ENCODE assay signal across 8 mouse cellular contexts in the genomic region with DNA sequence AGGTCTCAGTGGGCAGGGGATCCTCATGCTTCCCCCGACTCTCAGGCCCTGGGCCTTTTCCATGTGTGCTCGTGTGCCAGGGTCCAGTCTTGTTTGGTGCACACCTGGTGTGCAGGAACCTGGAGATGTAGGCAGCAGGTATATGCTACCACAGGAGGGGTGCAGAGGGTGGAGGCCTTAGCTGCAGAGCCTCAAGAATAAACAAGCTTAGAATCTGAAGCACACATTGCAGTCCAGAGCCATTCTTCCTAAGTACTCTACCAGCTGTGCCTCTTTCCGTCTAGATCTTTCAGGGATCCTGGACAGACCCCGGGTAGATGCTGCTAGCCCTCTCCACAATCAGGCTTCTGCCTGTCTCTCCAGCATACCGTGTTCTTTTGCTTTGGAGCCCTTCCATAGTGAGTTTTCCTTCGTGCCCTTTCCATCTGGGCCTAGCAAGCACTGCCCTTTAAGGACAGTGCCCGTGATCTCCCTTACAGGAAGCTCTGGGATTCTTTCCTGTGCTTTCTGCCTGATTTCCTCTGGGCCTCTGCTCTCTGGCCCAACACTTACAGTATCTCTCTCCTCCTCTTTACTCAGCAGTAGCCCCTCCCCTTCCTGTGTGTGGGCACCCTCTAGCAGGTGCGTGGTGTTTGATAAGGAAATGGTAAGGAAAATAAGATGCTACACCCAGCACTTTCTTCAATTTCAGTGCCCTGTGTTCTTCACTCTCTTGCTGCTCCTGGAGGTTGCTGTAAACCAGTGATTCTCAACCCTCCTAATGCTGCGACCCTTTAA. TPM values are rescaled to one million over a fixed set of nuclear protein-coding genes. Genes with fewer than 3 reads are reported as not detected.
A peak's percentile ranks its signal among the peaks of the same experiment; 100 is the strongest.
DNase-seq lines count a peak whose midpoint lies in the region; ATAC-seq lines count a peak whose summit lies in the region.

No protein-coding gene starts in this region.

- 0 out of 2 replicates have a peak, but pooled peaks have one; percentile 26 for ATAC-seq in forebrain, embryonic 11.5 days (replicated peaks; ENCODE audit: low FRiP score)
- peak; percentile 95 for ATAC-seq in liver, embryonic 15.5 days (ENCODE audit: insufficient read depth)

- no peak overlapping the region for H3K4me2 ChIP-seq in forebrain, embryonic 11.5 days (ENCODE audit: low read depth, low read length, severe bottlenecking)
- H3K4me2 ChIP-seq in liver, embryonic 15.5 days = peak overlapping the region; percentile 63

- peak overlapping the region; percentile 88 for H3K27ac ChIP-seq in forebrain, embryonic 11.5 days (ENCODE audit: low read depth, low read length)
- peak overlapping the region; percentile 97 for H3K27ac ChIP-seq in liver, embryonic 15.5 days (replicated peaks)

- DNase-seq in lung, postnatal 25 days (ENCODE audit: low spot score) = peak; percentile 32
- no peak for DNase-seq in lung, adult 18-20 months
- DNase-seq in forebrain, embryonic 11.5 days (ENCODE audit: low spot score) = no peak
- DNase-seq in thymus, postnatal 0 days (ENCODE audit: low spot score) = peak; percentile 77
- no peak for DNase-seq in cerebellum, postnatal 14 days
- DNase-seq in adrenal gland, adult 8-10 months = no peak
- no peak for DNase-seq in kidney, adult 8-10 months

- H3K4me1 ChIP-seq in forebrain, embryonic 11.5 days (replicated peaks; ENCODE audit: control insufficient read depth, insufficient read depth, low read length) = peaks cover 27% of the 10 kb centered on the region
- H3K4me1 ChIP-seq in liver, embryonic 15.5 days (replicated peaks) = peaks cover 62% of the 10 kb centered on the region

- no peak overlapping the region for H3K4me3 ChIP-seq in forebrain, embryonic 11.5 days (ENCODE audit: low read depth, low read length)
- peak overlapping the region; percentile 17 for H3K4me3 ChIP-seq in liver, embryonic 15.5 days (replicated peaks)

- peaks cover 10% of the 10 kb centered on the region; the same call in 1 of the 2 replicates for H3K36me3 ChIP-seq in forebrain, embryonic 11.5 days (ENCODE audit: control insufficient read depth, insufficient read depth, low read length)
- H3K36me3 ChIP-seq in liver, embryonic 15.5 days (replicated peaks) = peaks cover 93% of the 10 kb centered on the region

- no peaks in the 10 kb centered on the region for H3K27me3 ChIP-seq in forebrain, embryonic 11.5 days (ENCODE audit: control insufficient read depth, insufficient read depth, low read length)
- H3K27me3 ChIP-seq in liver, embryonic 15.5 days = no peaks in the 10 kb centered on the region

- peak overlapping the region; percentile 48 for H3K9ac ChIP-seq in forebrain, embryonic 11.5 days (ENCODE audit: low read length)
- H3K9ac ChIP-seq in liver, embryonic 15.5 days = peak overlapping the region; percentile 48

- no peaks in the 10 kb centered on the region for H3K9me3 ChIP-seq in forebrain, embryonic 11.5 days (ENCODE audit: control insufficient read depth, low read length)
- no peaks in the 10 kb centered on the region for H3K9me3 ChIP-seq in liver, embryonic 15.5 days (replicated peaks)

- 53% methylated on average over 9 of the region's 9 CpGs for WGBS in forebrain, embryonic 11.5 days
- WGBS in liver, embryonic 15.5 days (ENCODE audit: insufficient replicate concordance) = 26% methylated on average over 9 of the region's 9 CpGs

RNA-seq across cellular contexts. Expression of a gene that starts 9.1 kb away (rescaled TPM):
- polyA plus RNA-seq in forebrain, embryonic 11.5 days (2014; fragmentation: Nextera tagmentation; extraction: Ambion mirVana) = 2.5 and 3.0 TPM in 2 replicates
- 1.0 and 1.5 TPM in 2 replicates for polyA plus RNA-seq in liver, embryonic 15.5 days (2015; fragmentation: Nextera tagmentation; extraction: Ambion mirVana)
- polyA plus RNA-seq in thymus, postnatal 0 days (2015; fragmentation: Nextera tagmentation; extraction: Ambion mirVana) = 1.3 and 1.8 TPM in 2 replicates
- under 1 TPM; 0.52 to 0.84 (median 0.65) TPM for total RNA-seq in adrenal gland, adult 8-10 months (2022)

Comparison
In these comparisons a context has a peak if more than half of its experiments do, and no peak if none do; other contexts are left out.
1. DNase-seq: peak in lung, postnatal 25 days (single experiment) and thymus, postnatal 0 days (single experiment); none in lung, adult 18-20 months (0 of 2), forebrain, embryonic 11.5 days (single experiment), cerebellum, postnatal 14 days (0 of 2), adrenal gland, adult 8-10 months (single experiment) and kidney, adult 8-10 months (0 of 2).